Mouse (Mus musculus): Measurements from ENCODE around the gene Cpne1. TPM values are rescaled to one million over a fixed set of nuclear protein-coding genes. Genes with fewer than 3 reads are reported as not detected.

The Cpne1 gene
- polyA plus RNA-seq, 2 experiments from 2014 or later = 46.1 to 54.1 TPM

DNA sequence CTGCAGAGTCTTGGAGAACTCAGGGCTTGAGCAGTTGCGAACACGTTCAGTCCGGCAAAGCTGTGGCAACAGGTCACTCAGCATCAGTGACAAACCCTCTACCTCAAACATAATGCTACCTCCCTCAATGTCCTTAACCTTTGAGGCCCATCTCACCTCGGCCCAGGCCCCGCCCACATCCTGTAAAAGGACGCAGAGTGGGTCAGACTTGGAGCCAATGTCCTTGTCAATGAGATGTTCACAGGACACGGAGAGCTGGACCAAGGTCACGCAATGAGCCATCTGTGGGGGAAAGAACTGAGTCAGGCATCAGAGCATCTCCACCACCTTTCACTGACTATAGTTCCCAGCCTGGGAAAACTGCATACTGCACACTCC, 32.6 kb downstream of the Cpne1 start:
- no peak for ATAC-seq

DNA sequence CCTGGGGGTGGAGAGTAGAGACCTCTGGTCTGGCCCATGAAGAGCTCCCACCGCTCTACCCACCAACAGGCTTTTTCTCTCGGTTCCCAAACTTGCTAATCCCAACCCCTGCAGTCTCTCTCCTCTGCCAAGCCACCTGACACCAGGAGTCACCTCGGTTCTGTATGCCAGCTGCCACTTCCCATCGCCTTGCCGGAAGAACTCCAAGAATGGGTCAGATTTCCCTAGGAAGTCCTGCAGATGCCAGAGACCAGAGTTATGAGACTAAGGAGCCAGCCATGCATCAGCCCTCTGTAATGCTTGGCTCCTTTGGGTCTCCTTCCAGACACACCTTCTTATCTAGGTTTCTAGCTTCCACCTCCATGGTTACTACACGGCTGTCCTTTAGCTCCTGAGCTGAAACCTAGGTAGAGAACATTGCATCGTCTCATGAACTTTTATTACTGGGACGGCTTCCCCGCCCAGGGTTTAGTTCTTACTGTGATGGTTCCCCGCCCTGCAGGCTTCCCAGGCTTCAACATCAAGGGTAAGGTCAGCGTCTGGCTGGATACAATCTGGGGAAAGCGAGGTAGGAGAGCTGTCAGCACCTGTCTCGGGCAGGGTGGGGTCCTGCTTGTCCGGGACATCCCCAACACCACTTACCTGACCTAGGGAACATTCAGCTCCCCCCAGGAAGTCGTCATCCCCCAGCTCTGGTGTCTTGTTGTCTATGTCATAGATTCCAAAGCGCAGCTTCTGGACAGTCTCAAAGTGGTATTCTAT, 33.2 kb downstream of the Cpne1 start:
- ATAC-seq = no peak

DNA sequence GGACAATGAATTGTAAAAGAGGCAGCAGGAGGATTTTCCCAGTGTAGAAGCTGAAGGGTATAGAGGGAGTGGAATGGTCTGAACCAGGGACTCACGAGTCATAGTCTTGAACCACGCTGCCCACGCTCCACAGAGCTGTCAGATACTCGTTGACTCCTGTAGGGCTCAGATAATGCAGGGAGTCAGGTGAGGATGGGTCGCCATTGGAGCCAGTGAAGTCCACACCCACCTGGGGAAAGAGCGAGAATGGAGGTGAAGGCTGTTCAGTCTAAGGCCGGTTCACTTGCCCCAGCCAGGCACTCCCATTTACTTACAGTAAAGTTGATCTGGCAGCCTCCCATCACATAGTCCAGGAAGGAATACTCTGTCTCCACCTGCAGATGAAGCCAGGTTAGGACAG, 34.3 kb downstream of the Cpne1 start:
- no peak for ATAC-seq

DNA sequence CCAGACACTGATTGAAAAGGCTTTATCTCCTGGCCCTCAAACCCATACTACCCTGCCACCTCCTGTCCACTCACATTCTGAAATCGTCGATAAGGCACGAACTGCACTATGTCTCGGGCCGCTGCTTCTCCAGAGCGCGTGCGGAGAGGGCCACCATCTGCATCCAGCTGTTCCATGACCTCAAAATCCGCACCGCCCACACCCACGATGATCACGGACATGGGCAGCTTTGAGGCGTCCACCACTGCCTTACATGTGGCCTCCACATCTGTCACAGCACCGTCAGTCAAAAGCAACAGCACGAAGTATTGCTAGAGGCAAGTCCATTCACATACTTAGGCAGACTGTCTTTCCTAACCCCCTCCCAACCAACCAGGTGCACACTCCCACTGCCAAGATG, 38.0 kb downstream of the Cpne1 start:
- ATAC-seq = no peak

DNA sequence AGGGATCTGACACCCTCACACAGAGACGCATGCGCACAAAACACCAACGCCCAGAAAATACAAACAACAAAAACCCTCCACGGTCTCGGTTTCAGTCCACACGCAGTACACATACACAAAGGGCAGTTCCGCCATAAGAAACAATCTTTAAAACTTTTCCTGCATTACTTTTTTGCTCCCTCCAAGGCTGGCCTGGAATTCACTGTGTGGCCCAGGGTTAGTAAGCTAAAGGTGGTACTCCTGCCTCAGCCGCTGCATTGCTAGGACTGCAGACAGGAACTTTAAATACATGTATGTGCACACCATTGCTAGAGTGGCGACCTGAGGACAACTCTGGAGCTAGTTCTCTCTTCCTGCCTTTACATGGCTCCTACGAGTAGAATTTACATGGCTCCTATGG, 40.5 kb downstream of the Cpne1 start:
- ATAC-seq = no peak

DNA sequence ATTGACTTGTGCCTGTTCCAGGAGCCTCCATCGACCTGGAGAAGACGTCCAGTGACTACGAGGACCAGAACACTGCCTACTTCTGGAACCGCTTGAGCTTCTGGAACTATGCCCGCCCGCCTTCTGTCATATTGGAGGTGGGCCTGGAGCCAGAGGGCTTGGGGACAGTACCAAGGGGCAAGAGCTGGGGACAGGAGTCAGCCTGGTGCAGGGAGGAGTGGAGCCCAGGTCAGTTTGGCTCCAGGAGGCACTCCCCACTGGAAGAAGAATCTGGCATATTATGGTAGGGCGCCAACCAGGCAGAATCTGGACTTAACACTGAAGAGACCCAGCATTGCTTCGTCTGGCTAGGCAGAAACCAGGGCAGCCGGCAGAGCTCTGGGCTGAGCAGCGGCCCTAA, 43.8 kb downstream of the Cpne1 start:
- ATAC-seq = no peak

DNA sequence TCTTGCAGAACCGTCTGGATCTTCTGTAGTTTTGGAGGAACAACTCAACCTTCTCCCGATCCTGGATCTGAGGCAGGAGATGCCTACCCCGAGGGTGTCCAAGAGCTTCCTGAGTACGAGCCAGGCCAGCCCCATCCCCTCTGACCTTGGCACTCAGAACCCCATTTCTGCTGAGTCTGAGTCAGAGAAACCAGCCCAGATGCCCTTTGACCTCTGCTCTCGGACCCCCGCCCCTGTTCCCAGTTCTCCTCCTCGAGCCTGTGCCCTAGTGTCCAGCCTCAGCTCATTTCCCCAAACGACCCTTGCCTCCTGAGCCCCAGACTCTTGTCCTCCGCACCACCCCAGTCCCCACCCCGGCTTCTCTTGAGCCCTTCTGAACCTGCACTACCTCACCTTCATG, 45.6 kb downstream of the Cpne1 start:
- ATAC-seq = no peak

DNA sequence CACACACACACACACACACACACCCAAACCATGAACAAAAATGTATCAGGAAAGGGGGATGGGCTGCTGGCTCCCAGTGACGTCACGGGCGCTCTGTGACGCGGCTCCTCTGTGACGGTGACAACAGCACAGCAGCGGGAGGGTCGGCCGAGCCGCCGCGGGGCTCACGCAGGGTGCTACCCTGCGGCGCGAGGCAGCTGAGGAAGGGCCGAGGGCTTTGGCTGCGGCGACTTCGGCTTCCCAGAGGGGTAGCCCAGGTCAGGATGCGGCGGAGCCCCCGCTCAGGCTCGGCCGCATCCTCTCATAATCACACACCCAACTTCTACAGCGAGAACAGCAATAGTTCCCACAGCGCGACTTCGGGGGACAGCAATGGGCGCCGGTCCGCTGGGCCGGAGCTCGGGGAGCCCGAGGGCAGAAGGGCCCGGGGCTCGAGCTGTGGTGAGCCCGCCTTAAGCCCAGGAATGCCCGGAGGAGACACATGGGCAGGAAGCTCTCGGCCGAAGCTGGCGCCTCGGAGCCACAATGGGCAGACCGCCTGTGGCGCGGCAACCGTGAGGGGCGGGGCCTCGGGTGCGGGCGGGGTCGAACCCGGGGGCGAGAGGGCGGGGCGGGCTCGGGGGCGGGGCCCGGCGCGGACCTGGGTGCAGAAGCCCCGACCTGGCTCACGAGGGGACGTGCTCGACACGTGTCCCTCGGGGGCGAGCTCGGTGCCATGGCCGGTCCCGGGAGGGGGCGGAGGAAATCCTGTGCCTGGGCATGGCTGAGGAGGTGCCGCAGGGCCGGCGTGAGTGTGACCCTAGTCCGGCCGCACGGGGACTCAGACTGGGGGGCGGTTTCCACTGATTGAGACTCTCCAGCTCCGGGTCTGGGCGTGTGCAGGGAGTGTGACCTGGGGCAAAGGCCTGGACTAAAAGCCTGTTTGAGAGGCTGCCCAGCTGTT, 46.4 kb downstream of the Cpne1 start, which contains the start of gene Spag4:
TSS of gene Spag4 (plus strand) at position 77 of the 943 bp plus-strand sequence.
- peak; percentile 74 for ATAC-seq

DNA sequence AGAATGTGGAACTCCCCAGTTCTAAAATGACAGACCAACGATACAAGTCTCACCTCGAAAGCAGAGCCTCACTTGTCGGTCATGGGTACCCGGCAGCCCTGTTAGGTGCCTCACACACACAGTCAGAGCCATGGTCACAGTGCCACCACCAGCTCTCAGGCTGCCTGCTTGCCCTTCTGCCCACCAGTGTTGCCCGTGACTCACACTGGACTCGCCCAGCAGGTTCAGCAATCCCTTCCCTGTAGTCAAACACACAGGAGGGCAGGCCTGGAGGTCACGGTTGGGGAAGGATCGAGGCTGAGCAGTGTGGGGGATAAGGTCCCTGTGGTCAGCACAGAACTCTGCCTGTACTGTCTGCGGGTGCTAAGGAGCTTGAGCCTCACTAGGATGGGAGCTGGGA, 58.9 kb downstream of the Cpne1 start, which contains the start of gene Fer1l4:
TSS of gene Fer1l4 (minus strand) at position 132 of the 400 bp plus-strand sequence.
- no peak for ATAC-seq

DNA sequence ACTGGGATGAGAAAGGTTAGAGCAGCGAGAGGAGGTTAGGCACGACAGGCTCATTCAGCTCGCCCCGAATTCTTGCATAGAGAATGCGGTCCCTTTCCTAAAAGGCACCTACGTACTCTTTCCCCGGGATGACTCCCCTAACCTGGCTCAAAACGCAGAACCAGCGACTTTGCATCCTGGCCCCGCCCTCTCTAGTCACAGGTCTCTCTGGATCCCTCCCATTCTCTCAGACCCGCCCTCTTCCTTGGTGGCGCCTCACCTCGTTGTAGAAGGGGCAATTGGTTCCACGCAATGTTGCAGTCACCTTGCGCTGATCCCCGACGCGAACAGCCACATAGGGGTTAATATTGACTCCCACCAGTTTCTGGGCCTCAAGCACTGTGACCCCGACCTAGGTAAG, 63.8 kb downstream of the Cpne1 start:
- no peak for ATAC-seq

DNA sequence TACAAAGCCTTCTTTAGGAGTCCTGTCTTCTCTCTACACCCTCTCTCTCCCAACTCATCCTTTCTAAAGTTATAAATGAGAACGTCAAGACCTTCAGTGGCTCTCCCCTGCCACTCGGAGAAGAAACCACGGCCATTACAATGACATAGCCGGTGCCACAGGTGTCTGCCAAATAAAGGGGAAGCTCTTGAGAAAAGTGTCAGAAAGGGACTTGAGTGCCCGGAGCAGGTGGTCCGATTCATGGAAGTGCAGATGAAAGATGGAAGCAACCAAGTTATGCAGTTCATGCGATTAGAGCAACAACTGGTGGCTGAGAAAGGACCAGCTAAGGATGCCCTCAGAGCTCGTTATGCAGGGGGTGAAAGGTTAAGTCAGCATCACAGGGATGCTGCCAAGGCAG, 68.9 kb downstream of the Cpne1 start:
- no peak for ATAC-seq

DNA sequence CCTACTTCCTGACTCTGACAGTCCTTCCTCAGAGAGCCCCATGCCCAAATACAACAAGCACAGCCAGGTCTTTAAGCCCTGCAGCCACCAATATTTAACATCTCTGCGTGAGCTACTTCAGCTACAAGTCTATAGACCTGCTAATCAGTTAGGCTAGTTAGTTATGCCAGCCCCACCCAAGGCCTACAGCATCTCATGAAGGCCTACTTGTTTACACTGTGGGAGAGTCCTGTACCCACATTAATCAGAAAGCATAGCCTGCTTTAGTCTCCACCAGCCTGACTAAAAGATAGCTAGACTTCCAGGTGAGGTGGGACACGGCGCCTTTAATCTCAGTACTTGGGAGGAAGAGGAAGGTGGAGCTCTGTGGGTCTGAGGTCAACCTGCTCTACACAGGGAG, 72.4 kb downstream of the Cpne1 start:
- ATAC-seq = no peak

DNA sequence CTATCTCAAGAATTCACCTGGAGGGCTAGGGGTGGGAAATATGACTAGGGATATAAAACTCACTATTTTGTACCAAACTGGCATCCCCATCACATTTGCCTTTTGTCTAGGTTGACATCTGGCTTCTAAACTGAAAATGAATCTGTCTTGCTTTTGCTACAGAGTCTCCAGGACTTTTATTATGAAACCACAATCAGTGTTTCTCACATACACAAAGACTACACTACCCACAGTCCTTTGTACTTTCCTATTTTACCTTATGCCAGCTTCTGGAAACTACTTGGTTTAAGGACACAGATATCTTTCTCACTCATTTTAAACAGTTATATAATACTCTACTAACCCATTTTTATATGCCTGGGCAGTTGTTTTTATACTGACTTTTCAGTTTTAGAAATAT, 86.3 kb downstream of the Cpne1 start:
- no peak for ATAC-seq

Other genes with a start within 250 kb of the Cpne1 start
- gene Uqcc1, start 181.7 kb downstream of the Cpne1 start, polyA plus RNA-seq (2017; shearing (Covaris generic)) = 10 to 100 TPM; 23.1 to 34.2 TPM
- not detected for gene Gm15557, start 171.2 kb downstream of the Cpne1 start, polyA plus RNA-seq (2017; shearing (Covaris generic))
- gene Gdf5, start 166.6 kb downstream of the Cpne1 start, polyA plus RNA-seq (2017; shearing (Covaris generic)) = not detected
- gene Cep250, start 155.5 kb downstream of the Cpne1 start, polyA plus RNA-seq (2017; shearing (Covaris generic)) = 10 to 100 TPM; 44.8 to 51.3 TPM
- 1 to 10 TPM; 1.6 TPM for gene 6430550D23Rik, start 104.0 kb downstream of the Cpne1 start, polyA plus RNA-seq (2017; shearing (Covaris generic))
- 100 to 1,000 TPM; 113 to 142 TPM for gene Ergic3, start 103.9 kb downstream of the Cpne1 start, polyA plus RNA-seq (2017; shearing (Covaris generic))
- gene Fer1l4, start 59.0 kb downstream of the Cpne1 start, polyA plus RNA-seq (2017; shearing (Covaris generic)) = not detected
- gene Spag4, start 46.8 kb downstream of the Cpne1 start, polyA plus RNA-seq (2017; shearing (Covaris generic)) = not detected
- gene Rbm12, start within 50 bp of the Cpne1 start, polyA plus RNA-seq (2017; shearing (Covaris generic)) = 10 to 100 TPM; 16.2 to 18.7 TPM
- 1 to 10 TPM; 6.0 to 8.8 TPM for gene Gm28036, start 15.1 kb upstream of the Cpne1 start, polyA plus RNA-seq (2017; shearing (Covaris generic))
- 100 to 1,000 TPM; 150 to 165 TPM for gene Romo1, start 32.1 kb upstream of the Cpne1 start, polyA plus RNA-seq (2017; shearing (Covaris generic))
- gene Nfs1, start 32.2 kb upstream of the Cpne1 start, polyA plus RNA-seq (2017; shearing (Covaris generic)) = 10 to 100 TPM; 40.6 to 45.9 TPM
- 100 to 1,000 TPM; 578 to 629 TPM for gene Rbm39, start 68.3 kb upstream of the Cpne1 start, polyA plus RNA-seq (2017; shearing (Covaris generic))
- 10 to 100 TPM; 56.4 to 77.6 TPM for gene Phf20, start 84.5 kb upstream of the Cpne1 start, polyA plus RNA-seq (2017; shearing (Covaris generic))
- 1 to 10 TPM; 3.1 to 6.4 TPM for gene Cnbd2, start 200.3 kb upstream of the Cpne1 start, polyA plus RNA-seq (2017; shearing (Covaris generic))
- 1 to 10 TPM; 2.9 to 3.7 TPM for gene Scand1, start 200.7 kb upstream of the Cpne1 start, polyA plus RNA-seq (2017; shearing (Covaris generic))